7 mouse cellular contexts compared by ENCODE assay signal in genomic region chr7:80586681-80587660, GRCm38 (mm10). TPM values are rescaled to one million over a fixed set of nuclear protein-coding genes. Genes with fewer than 3 reads are reported as not detected.
DNase-seq lines count a peak whose midpoint lies in the region; ATAC-seq and TF ChIP-seq lines count a peak whose summit lies in the region.

No protein-coding gene starts in this region.

- peak; percentile 19; the same call in 1 of the 2 replicates for TF ChIP-seq POLR2A in lung, adult 2 months (IDR thresholded peaks at IDR 0.05; ENCODE audit: borderline replicate concordance, extremely low read depth, low read depth, low read length)

- WGBS in embryonic facial prominence, embryonic 15.5 days = 27% methylated on average over 28 of the region's 29 CpGs
- 21% methylated on average over 29 of the region's 29 CpGs for WGBS in intestine, embryonic 15.5 days
- WGBS in lung, adult 2 months = 23% methylated on average over 28 of the region's 29 CpGs
- WGBS in stomach, embryonic 16.5 days = 27% methylated on average over 28 of the region's 29 CpGs

- no peak overlapping the region for H3K4me3 ChIP-seq in embryonic facial prominence, embryonic 15.5 days (replicated peaks)
- no peak overlapping the region for H3K4me3 ChIP-seq in intestine, embryonic 15.5 days (replicated peaks)
- peak overlapping the region; percentile 45 for H3K4me3 ChIP-seq in lung, adult 2 months (replicated peaks; ENCODE audit: extremely low read depth, low read depth, low read length)
- peak overlapping the region; percentile 11; the same call in 1 of the 2 replicates for H3K4me3 ChIP-seq in stomach, embryonic 16.5 days (replicated peaks; ENCODE audit: low read length)

- ATAC-seq in embryonic facial prominence, embryonic 15.5 days (ENCODE audit: insufficient number of reproducible peaks, low FRiP score, low TSS enrichment, low read depth) = peak; percentile 54; the same call in 1 of the 2 replicates
- ATAC-seq in intestine, embryonic 15.5 days = 0 out of 2 replicates have a peak, but pooled peaks have one; percentile 42
- no peak for ATAC-seq in stomach, embryonic 16.5 days (ENCODE audit: insufficient read depth, low FRiP score)

- peak; percentile 46 to 54 for DNase-seq in cerebellum, postnatal 14 days
- no peak for DNase-seq in lung, adult 2 months
- no peak for DNase-seq in right cerebral cortex, adult 18-20 months
- no peak for DNase-seq in thymus, postnatal 25 days

- H3K27me3 ChIP-seq in embryonic facial prominence, embryonic 15.5 days = no peaks in the 10 kb centered on the region
- no peaks in the 10 kb centered on the region for H3K27me3 ChIP-seq in intestine, embryonic 15.5 days (replicated peaks)
- H3K27me3 ChIP-seq in stomach, embryonic 16.5 days (ENCODE audit: control insufficient read depth, insufficient read depth, low read length) = no peaks in the 10 kb centered on the region

- peak overlapping the region; percentile 36 for H3K27ac ChIP-seq in embryonic facial prominence, embryonic 15.5 days (replicated peaks)
- H3K27ac ChIP-seq in intestine, embryonic 15.5 days = peak overlapping the region; percentile 73
- H3K27ac ChIP-seq in stomach, embryonic 16.5 days (ENCODE audit: low read length) = peak overlapping the region; percentile 67

- TF ChIP-seq CTCF in lung, adult 2 months (IDR thresholded peaks at IDR 0.05; ENCODE audit: insufficient read depth, low read length) = no peak

- peaks cover 14% of the 10 kb centered on the region for H3K4me1 ChIP-seq in embryonic facial prominence, embryonic 15.5 days
- H3K4me1 ChIP-seq in intestine, embryonic 15.5 days (replicated peaks) = peaks cover 10% of the 10 kb centered on the region
- H3K4me1 ChIP-seq in lung, adult 2 months (ENCODE audit: control insufficient read depth, insufficient read depth, low read length) = peaks cover 17% of the 10 kb centered on the region
- 0 out of 2 replicates have a peak, but pooled peaks cover 12% of the 10 kb centered on the region for H3K4me1 ChIP-seq in stomach, embryonic 16.5 days (ENCODE audit: control insufficient read depth, insufficient read depth, low read length)

- H3K4me2 ChIP-seq in embryonic facial prominence, embryonic 15.5 days (replicated peaks) = peak overlapping the region; percentile 32; the same call in 1 of the 2 replicates
- peak overlapping the region; percentile 46 for H3K4me2 ChIP-seq in intestine, embryonic 15.5 days (replicated peaks)
- H3K4me2 ChIP-seq in stomach, embryonic 16.5 days (ENCODE audit: low read depth, low read length) = peak overlapping the region; percentile 39

- no peaks in the 10 kb centered on the region for H3K9me3 ChIP-seq in embryonic facial prominence, embryonic 15.5 days (replicated peaks)
- no peaks in the 10 kb centered on the region for H3K9me3 ChIP-seq in intestine, embryonic 15.5 days
- H3K9me3 ChIP-seq in stomach, embryonic 16.5 days (replicated peaks; ENCODE audit: control insufficient read depth, low read length) = no peaks in the 10 kb centered on the region

- H3K9ac ChIP-seq in embryonic facial prominence, embryonic 15.5 days = no peak overlapping the region; the same call in 1 of the 2 replicates
- peak overlapping the region; percentile 18 for H3K9ac ChIP-seq in intestine, embryonic 15.5 days
- H3K9ac ChIP-seq in stomach, embryonic 16.5 days (ENCODE audit: low read length) = peak overlapping the region; percentile 49

- peaks cover 38% of the 10 kb centered on the region for H3K36me3 ChIP-seq in embryonic facial prominence, embryonic 15.5 days
- peaks cover 22% of the 10 kb centered on the region for H3K36me3 ChIP-seq in intestine, embryonic 15.5 days
- H3K36me3 ChIP-seq in stomach, embryonic 16.5 days (ENCODE audit: control insufficient read depth, insufficient read depth, low read length) = peaks cover 9% of the 10 kb centered on the region

RNA-seq across cellular contexts. Expression of gene Blm, which starts 52.1 kb away (rescaled TPM):
- polyA plus RNA-seq in embryonic facial prominence, embryonic 15.5 days (2015; fragmentation: Nextera tagmentation; extraction: Ambion mirVana) = 17.5 and 18.5 TPM in 2 replicates
- 16.8 and 17.4 TPM in 2 replicates for polyA plus RNA-seq in intestine, embryonic 15.5 days (2015; fragmentation: Nextera tagmentation; extraction: Ambion mirVana)
- polyA plus RNA-seq in lung, adult 2 months (2012; rRNA removed) = 0.42 and 0.75 TPM in 2 replicates
- 13.2 and 13.8 TPM in 2 replicates for polyA plus RNA-seq in stomach, embryonic 16.5 days (2015; fragmentation: Nextera tagmentation; extraction: Ambion mirVana)

Comparison
In these comparisons a context has a peak if more than half of its experiments do, and no peak if none do; other contexts are left out.
1. DNase-seq: peak in cerebellum, postnatal 14 days (2 of 2); none in lung, adult 2 months (single experiment), right cerebral cortex, adult 18-20 months (single experiment) and thymus, postnatal 25 days (single experiment).
2. H3K4me3 ChIP-seq: peak in lung, adult 2 months (single experiment) and stomach, embryonic 16.5 days (single experiment); none in embryonic facial prominence, embryonic 15.5 days (single experiment) and intestine, embryonic 15.5 days (single experiment).
3. Peak in every context shown above with its lines, with median percentiles within 50 percentile points of each other: H3K27ac ChIP-seq and H3K4me2 ChIP-seq.